Mouse (Mus musculus) lung, postnatal 4 days (tissue): Measurements from ENCODE around the gene Cnrip1.

ENCODE experiments used
- DNase-seq, 2 experiments: peaks; one replicate each; pipeline ENCODE4 v3.0.0; 2021

The Cnrip1 gene

GRCm38 (mm10) chr11:17112419-17113090 lies 61.2 kb downstream of the Cnrip1 start:
- DNase-seq: no peak

- DNase-seq: no peak
These were observed 75.0 kb downstream of the Cnrip1 start for GRCm38 (mm10) chr11:17126418-17126817.
